Mouse (Mus musculus) neural tube, embryonic 12.5 days (tissue): ENCODE measurements around the gene Vangl2. TPM values are rescaled to one million over a fixed set of nuclear protein-coding genes. Genes with fewer than 3 reads are reported as not detected.

ENCODE experiments used
- ATAC-seq: fragments of 200-750 bp; cut with Nextera tagmentation; 2 replicates; pipeline ENCODE4 v1.8.0; 2017; ENCODE audit warnings: low read depth, mild to moderate bottlenecking, moderate TSS enrichment, moderate library complexity; ENCODE audit not compliant: low FRiP score
- H3K27ac ChIP-seq: fragments of 300-500 bp; sonication (generic); 2 replicates; pipeline ENCODE4 v1.5.1; 2016
- H3K27me3 ChIP-seq: fragments of 300-500 bp; sonication (generic); replicated peaks from 2 replicates; pipeline ENCODE4 v1.6.1; 2016; ENCODE audit warnings: mild to moderate bottlenecking
- H3K36me3 ChIP-seq: fragments of 300-500 bp; sonication (generic); 2 replicates; pipeline ENCODE4 v1.6.1; 2016; ENCODE audit warnings: mild to moderate bottlenecking
- H3K4me1 ChIP-seq: fragments of 300-500 bp; sonication (generic); 2 replicates; pipeline ENCODE4 v1.6.1; 2016
- H3K4me2 ChIP-seq: fragments of 300-500 bp; sonication (generic); replicated peaks from 2 replicates; pipeline ENCODE4 v1.6.1; 2016; ENCODE audit warnings: mild to moderate bottlenecking
- H3K4me3 ChIP-seq: fragments of 300-500 bp; sonication (generic); 2 replicates; pipeline ENCODE4 v1.5.1; 2016
- H3K9ac ChIP-seq: fragments of 300-500 bp; sonication (generic); 2 replicates; pipeline ENCODE4 v1.6.1; 2016; ENCODE audit warnings: mild to moderate bottlenecking
- H3K9me3 ChIP-seq: fragments of 300-500 bp; sonication (generic); 2 replicates; pipeline ENCODE4 v1.6.1; 2016; ENCODE audit warnings: mild to moderate bottlenecking
- WGBS: fragments of 180-500 bp; shearing (Covaris S2); methylation state at CpG from one replicate; pipeline ENCODE4 v1.1.7; 2016; 5-methylcytosine and 5-hydroxymethylcytosine counted together
- polyA plus RNA-seq: library from polyadenylated mRNA; unstranded; fragments of >200 nt; fragmentation: Nextera tagmentation; extraction: Ambion mirVana; gene quantifications from 2 replicates; pipeline ENCODE4 v1.2.1, GENCODE M21; 2016

Vangl2 gene
- polyA plus RNA-seq, 1 experiment from 2014 or later: 69.7 TPM

- no peak overlapping the region for H3K9ac ChIP-seq
- WGBS: 90% methylated on average over 11 of the region's 11 CpGs
- no peaks in the 10 kb centered on the region for H3K9me3 ChIP-seq
- H3K27me3 ChIP-seq: no peaks in the 10 kb centered on the region
- H3K4me1 ChIP-seq: no peaks in the 10 kb centered on the region
- no peak for ATAC-seq
- no peak overlapping the region for H3K27ac ChIP-seq
- no peak overlapping the region for H3K4me3 ChIP-seq
- H3K36me3 ChIP-seq: peaks cover 7% of the 10 kb centered on the region; the same call in 1 of the 2 replicates
- no peak overlapping the region for H3K4me2 ChIP-seq
These were observed 33.1 kb downstream of the Vangl2 start for GRCm38 (mm10) chr1:171994918-171995715.

GRCm38 (mm10) chr1:171994501-171994900 lies 33.7 kb downstream of the Vangl2 start:
- Histone ChIP-seq H3K27ac (no peak overlapping the region), H3K4me2 (no peak overlapping the region), H3K27me3 (no peaks in the 10 kb centered on the region), H3K9me3 (no peaks in the 10 kb centered on the region), H3K36me3 (peaks cover under 1% of the 10 kb centered on the region; the same call in 1 of the 2 replicates), H3K9ac (no peak overlapping the region), H3K4me1 (no peaks in the 10 kb centered on the region), H3K4me3 (no peak overlapping the region)
- ATAC-seq: no peak
- 83% methylated on average over 2 of the region's 2 CpGs for WGBS

- H3K9me3 ChIP-seq: peaks cover 7% of the 10 kb centered on the region; the same call in 1 of the 2 replicates
- H3K27me3 ChIP-seq: no peaks in the 10 kb centered on the region
- no peaks in the 10 kb centered on the region for H3K4me1 ChIP-seq
- no peak overlapping the region for H3K4me2 ChIP-seq
- no peak overlapping the region for H3K27ac ChIP-seq
- H3K36me3 ChIP-seq: no peaks in the 10 kb centered on the region
- no peak overlapping the region for H3K4me3 ChIP-seq
- H3K9ac ChIP-seq: no peak overlapping the region
- WGBS: 88% methylated on average over 4 of the region's 4 CpGs
- no peak for ATAC-seq
These were observed 35.2 kb downstream of the Vangl2 start for GRCm38 (mm10) chr1:171992901-171993530.

GRCm38 (mm10) chr1:171991883-171992282 lies 36.4 kb downstream of the Vangl2 start:
- Histone ChIP-seq H3K27ac (no peak overlapping the region), H3K4me1 (no peaks in the 10 kb centered on the region), H3K4me3 (no peak overlapping the region), H3K27me3 (no peaks in the 10 kb centered on the region), H3K4me2 (no peak overlapping the region), H3K9ac (no peak overlapping the region), H3K36me3 (no peaks in the 10 kb centered on the region), H3K9me3 (peaks cover 7% of the 10 kb centered on the region; the same call in 1 of the 2 replicates)
- WGBS: 95% methylated on average over 2 of the region's 2 CpGs
- no peak for ATAC-seq

- H3K4me2 ChIP-seq: no peak overlapping the region
- H3K9ac ChIP-seq: no peak overlapping the region
- ATAC-seq: no peak
- peaks cover 7% of the 10 kb centered on the region; the same call in 1 of the 2 replicates for H3K9me3 ChIP-seq
- no peak overlapping the region for H3K4me3 ChIP-seq
- H3K27me3 ChIP-seq: no peaks in the 10 kb centered on the region
- H3K36me3 ChIP-seq: no peaks in the 10 kb centered on the region
- no peak overlapping the region for H3K27ac ChIP-seq
- 95% methylated on average over 1 of the region's 1 CpGs for WGBS
- no peaks in the 10 kb centered on the region for H3K4me1 ChIP-seq
These were observed 44.1 kb downstream of the Vangl2 start for GRCm38 (mm10) chr1:171984121-171984520.

GRCm38 (mm10) chr1:171983372-171984001 lies 44.8 kb downstream of the Vangl2 start:
- Histone ChIP-seq H3K9me3 (peaks cover 4% of the 10 kb centered on the region; the same call in 1 of the 2 replicates), H3K4me1 (no peaks in the 10 kb centered on the region), H3K9ac (no peak overlapping the region), H3K4me2 (no peak overlapping the region), H3K36me3 (no peaks in the 10 kb centered on the region), H3K27ac (no peak overlapping the region), H3K27me3 (no peaks in the 10 kb centered on the region), H3K4me3 (no peak overlapping the region)
- ATAC-seq: no peak
- 82% methylated on average over 3 of the region's 3 CpGs for WGBS

- Histone ChIP-seq H3K9ac (no peak overlapping the region), H3K27me3 (no peaks in the 10 kb centered on the region), H3K4me3 (no peak overlapping the region), H3K27ac (no peak overlapping the region), H3K4me1 (no peaks in the 10 kb centered on the region), H3K9me3 (no peaks in the 10 kb centered on the region), H3K4me2 (no peak overlapping the region), H3K36me3 (no peaks in the 10 kb centered on the region)
- 83% methylated on average over 4 of the region's 4 CpGs for WGBS
- no peak for ATAC-seq
These were observed 45.5 kb downstream of the Vangl2 start for GRCm38 (mm10) chr1:171982740-171983139.

- H3K27ac ChIP-seq: no peak overlapping the region
- H3K9ac ChIP-seq: no peak overlapping the region
- H3K9me3 ChIP-seq: no peaks in the 10 kb centered on the region
- H3K36me3 ChIP-seq: no peaks in the 10 kb centered on the region
- no peak for ATAC-seq
- WGBS: 70% methylated on average over 5 of the region's 5 CpGs
- no peak overlapping the region for H3K4me2 ChIP-seq
- H3K4me1 ChIP-seq: no peaks in the 10 kb centered on the region
- no peak overlapping the region for H3K4me3 ChIP-seq
- H3K27me3 ChIP-seq: no peaks in the 10 kb centered on the region
These were observed 46.1 kb downstream of the Vangl2 start for GRCm38 (mm10) chr1:171982170-171982569.

GRCm38 (mm10) chr1:171979969-171980730 lies 48.1 kb downstream of the Vangl2 start:
- Histone ChIP-seq H3K4me1 (no peaks in the 10 kb centered on the region), H3K4me2 (no peak overlapping the region), H3K9ac (no peak overlapping the region), H3K27ac (no peak overlapping the region), H3K36me3 (no peaks in the 10 kb centered on the region), H3K27me3 (no peaks in the 10 kb centered on the region), H3K4me3 (no peak overlapping the region), H3K9me3 (no peaks in the 10 kb centered on the region)
- ATAC-seq: no peak
- 86% methylated on average over 13 of the region's 13 CpGs for WGBS

GRCm38 (mm10) chr1:171977891-171978290 lies 50.4 kb downstream of the Vangl2 start:
- no peak for ATAC-seq
- Histone ChIP-seq H3K27me3 (no peaks in the 10 kb centered on the region), H3K4me1 (no peaks in the 10 kb centered on the region), H3K9ac (no peak overlapping the region), H3K4me3 (no peak overlapping the region), H3K36me3 (no peaks in the 10 kb centered on the region), H3K4me2 (no peak overlapping the region), H3K27ac (no peak overlapping the region), H3K9me3 (no peaks in the 10 kb centered on the region)
- WGBS: 94% methylated on average over 2 of the region's 2 CpGs

- no peak for ATAC-seq
- Histone ChIP-seq H3K4me1 (no peaks in the 10 kb centered on the region), H3K36me3 (no peaks in the 10 kb centered on the region), H3K27ac (no peak overlapping the region), H3K4me2 (no peak overlapping the region), H3K9me3 (no peaks in the 10 kb centered on the region), H3K9ac (no peak overlapping the region), H3K4me3 (no peak overlapping the region), H3K27me3 (no peaks in the 10 kb centered on the region)
- WGBS: 94% methylated on average over 14 of the region's 14 CpGs
These were observed 51.3 kb downstream of the Vangl2 start for GRCm38 (mm10) chr1:171976826-171977539.
